Mouse (Mus musculus): ENCODE measurements around the gene Tmem212. TPM values are rescaled to one million over a fixed set of nuclear protein-coding genes. Genes with fewer than 3 reads are reported as not detected.

The Tmem212 gene
- polyA plus RNA-seq, 1 experiment from 2014 or later, result not detected

DNA sequence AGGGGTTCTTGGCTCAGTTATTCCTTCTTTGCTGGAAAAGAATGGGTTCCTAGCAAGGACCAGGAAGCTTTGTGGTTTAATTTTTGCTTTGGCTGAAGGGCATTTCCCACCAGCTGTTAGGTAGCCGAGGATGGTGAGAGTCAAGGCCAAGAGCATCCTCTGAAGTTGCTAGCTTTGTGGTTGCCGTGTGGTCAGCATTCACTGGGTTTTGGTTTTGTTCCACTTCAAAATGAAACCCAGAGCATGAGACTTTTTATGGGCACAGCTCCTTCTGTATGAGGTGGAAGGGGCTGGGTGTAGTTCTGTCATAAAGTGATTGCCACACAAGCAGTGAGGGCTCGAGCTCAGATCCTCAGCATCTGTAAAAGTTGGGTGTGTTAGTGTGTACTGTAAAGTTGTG lies 67.4 kb downstream of the Tmem212 start:
- no peak overlapping the region for H3K27ac ChIP-seq
- no peak overlapping the region for H3K4me3 ChIP-seq (replicated peaks)
- no peaks in the 10 kb centered on the region for H3K4me1 ChIP-seq (replicated peaks)
- no peaks in the 10 kb centered on the region for H3K27me3 ChIP-seq (replicated peaks)
- no peak overlapping the region for H3K4me2 ChIP-seq (replicated peaks)
- no peak overlapping the region for H3K9ac ChIP-seq
- no peaks in the 10 kb centered on the region for H3K9me3 ChIP-seq
- WGBS, result 75% methylated on average over 3 of the region's 3 CpGs
- no peaks in the 10 kb centered on the region for H3K36me3 ChIP-seq
- no peak for ATAC-seq

DNA sequence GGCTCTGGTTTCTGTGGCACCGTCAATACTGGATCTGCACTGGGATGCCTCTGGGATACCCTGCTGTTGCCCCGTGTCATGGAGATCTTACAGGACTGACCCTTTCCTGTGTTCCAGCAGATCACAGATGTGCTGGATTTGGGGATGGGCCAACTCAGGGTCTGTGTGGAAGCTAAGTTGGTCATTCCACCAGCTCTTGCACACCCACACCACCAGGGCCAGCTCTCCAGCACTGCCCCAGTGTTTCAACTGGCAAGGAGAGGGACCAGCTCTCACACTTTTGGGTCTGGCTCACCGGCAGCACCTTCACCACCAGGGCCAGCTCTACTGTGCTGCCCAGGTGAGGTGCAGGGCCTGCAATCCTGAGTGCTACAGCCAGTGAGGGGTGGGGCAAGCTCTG lies 68.9 kb downstream of the Tmem212 start:
- Histone ChIP-seq H3K27ac (no peak overlapping the region), H3K4me2 (replicated peaks) (no peak overlapping the region), H3K9me3 (no peaks in the 10 kb centered on the region), H3K36me3 (no peaks in the 10 kb centered on the region), H3K4me1 (replicated peaks) (no peaks in the 10 kb centered on the region), H3K27me3 (replicated peaks) (no peaks in the 10 kb centered on the region), H3K9ac (no peak overlapping the region), H3K4me3 (replicated peaks) (no peak overlapping the region)
- ATAC-seq, result no peak
- WGBS, result 87% methylated on average over 3 of the region's 3 CpGs

DNA sequence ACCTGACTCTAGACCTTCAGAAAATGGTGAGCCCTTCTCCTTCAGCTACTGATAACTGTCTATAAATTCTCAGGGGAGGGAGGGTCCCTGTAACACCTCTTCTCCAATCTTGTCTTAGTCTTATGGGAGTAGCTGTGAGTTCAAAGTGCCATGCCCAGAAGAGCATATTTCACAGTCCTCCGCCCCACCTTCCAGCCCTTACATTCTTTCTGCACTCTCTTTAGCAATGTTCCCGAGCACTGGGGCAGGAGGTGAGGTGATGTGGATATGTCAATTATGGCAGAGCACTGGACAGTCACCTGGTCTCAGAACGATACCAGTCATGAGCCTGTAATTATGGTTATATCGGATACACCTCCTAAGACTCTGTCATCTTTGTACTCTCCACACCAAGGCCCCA lies 70.2 kb downstream of the Tmem212 start:
- Histone ChIP-seq H3K27me3 (replicated peaks) (no peaks in the 10 kb centered on the region), H3K27ac (no peak overlapping the region), H3K4me2 (replicated peaks) (no peak overlapping the region), H3K4me3 (replicated peaks) (no peak overlapping the region), H3K9ac (no peak overlapping the region), H3K4me1 (replicated peaks) (no peaks in the 10 kb centered on the region), H3K9me3 (no peaks in the 10 kb centered on the region), H3K36me3 (no peaks in the 10 kb centered on the region)
- WGBS, result 71% methylated on average over 4 of the region's 4 CpGs
- ATAC-seq, result no peak

Other genes with a start within 250 kb of the Tmem212 start
- gene Fndc3b, start 185.1 kb downstream of the Tmem212 start, polyA plus RNA-seq (2015; fragmentation: Nextera tagmentation; extraction: Ambion mirVana), result 20.1 and 21.7 TPM in 2 replicates
- gene Pld1, start 42.3 kb upstream of the Tmem212 start, polyA plus RNA-seq (2015; fragmentation: Nextera tagmentation; extraction: Ambion mirVana), result 14.9 and 17.0 TPM in 2 replicates

Data from intestine, embryonic 15.5 days (tissue).